Comparison of ENCODE assay signal across 8 mouse cellular contexts in the genomic region with DNA sequence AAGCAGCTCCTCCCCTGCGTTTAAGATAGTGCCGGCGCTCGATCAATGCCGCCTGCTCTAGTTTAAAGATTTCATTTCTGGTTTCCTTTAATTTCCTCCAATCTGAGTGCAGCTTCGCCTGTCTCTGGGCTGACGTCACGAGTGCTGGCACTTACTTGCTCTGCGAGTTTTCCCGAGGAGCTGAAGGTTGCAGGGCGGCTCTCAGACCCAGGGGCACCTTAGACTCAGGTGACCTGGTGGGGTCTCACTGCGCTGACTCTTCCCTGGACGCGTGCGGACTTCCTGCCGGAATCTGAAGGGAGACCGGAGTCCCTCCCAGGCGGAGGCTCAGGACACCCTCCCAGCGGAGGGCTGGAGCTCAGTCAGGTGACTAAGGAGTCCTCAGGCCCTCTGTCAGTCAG. TPM values are rescaled to one million over a fixed set of nuclear protein-coding genes. Genes with fewer than 3 reads are reported as not detected.
DNase-seq lines count a peak whose midpoint lies in the region; ATAC-seq and TF ChIP-seq lines count a peak whose summit lies in the region.

No protein-coding gene starts in this region.

- peak overlapping the region; percentile 71 to 72 for H3K4me3 ChIP-seq in ES-E14 (ENCODE audit: insufficient read depth in 1 of 2, low read depth in 1 of 2, low read length in 2 of 2, poor library complexity in 1 of 2, severe bottlenecking in 1 of 2)
- H3K4me3 ChIP-seq in hindbrain, embryonic 11.5 days (ENCODE audit: low read depth, low read length), result peak overlapping the region; percentile 43

- ATAC-seq in frontal cortex, adult (ENCODE audit: low TSS enrichment), result peak; percentile 89
- ATAC-seq in hindbrain, embryonic 11.5 days (ENCODE audit: low FRiP score), result peak; percentile 90

- peak overlapping the region; percentile 70 for H3K4me2 ChIP-seq in hindbrain, embryonic 11.5 days (replicated peaks; ENCODE audit: low read depth, low read length)

- peak; percentile 63 for DNase-seq in ES-E14 (ENCODE audit: low read depth, low spot score)
- peak; percentile 56 for DNase-seq in cerebellum, adult 8-10 months
- DNase-seq in hindbrain, embryonic 11.5 days (ENCODE audit: low spot score), result peak; percentile 71
- peak; percentile 74 to 75 for DNase-seq in layer of hippocampus, postnatal 14 days (ENCODE audit: low spot score in 2 of 2)
- DNase-seq in lung, postnatal 14 days, result peak; percentile 74
- DNase-seq in ovary, postnatal 36 days (ENCODE audit: low spot score), result peak; percentile 64
- peak; percentile 67 to 68 for DNase-seq in thymus, postnatal 36 days

- in situ Hi-C loops in ES-E14 (cut with MboI; ENCODE audit: low sequenced_read_pairs in 2 of 2, unreplicated experiment in 2 of 2), result no loop called here

- H3K4me1 ChIP-seq in ES-E14 (ENCODE audit: control insufficient read depth in 2 of 2, insufficient read depth in 2 of 2, low read length in 2 of 2, poor library complexity in 1 of 2), result no peaks in the 10 kb centered on the region
- no peaks in the 10 kb centered on the region for H3K4me1 ChIP-seq in hindbrain, embryonic 11.5 days (replicated peaks; ENCODE audit: control insufficient read depth, insufficient read depth, low read length)

- WGBS in hindbrain, embryonic 11.5 days, result 1% methylated on average over 19 of the region's 19 CpGs

- no peaks in the 10 kb centered on the region for H3K27me3 ChIP-seq in hindbrain, embryonic 11.5 days (ENCODE audit: control insufficient read depth, insufficient read depth, low read length)

- peak overlapping the region; percentile 66; the same call in 1 of the 2 replicates for H3K9ac ChIP-seq in ES-E14 (ENCODE audit: insufficient read depth, low read depth, low read length, poor library complexity, severe bottlenecking)
- peak overlapping the region; percentile 49 for H3K9ac ChIP-seq in hindbrain, embryonic 11.5 days (ENCODE audit: low read depth, low read length)

- no peaks in the 10 kb centered on the region for H3K9me3 ChIP-seq in ES-E14 (ENCODE audit: control insufficient read depth, insufficient read depth, low read depth, low read length)
- no peaks in the 10 kb centered on the region for H3K9me3 ChIP-seq in hindbrain, embryonic 11.5 days (ENCODE audit: control insufficient read depth, low read length)

- no peaks in the 10 kb centered on the region for H3K36me3 ChIP-seq in ES-E14 (ENCODE audit: control insufficient read depth, insufficient read depth, low read length, poor library complexity, severe bottlenecking)
- no peaks in the 10 kb centered on the region for H3K36me3 ChIP-seq in hindbrain, embryonic 11.5 days (ENCODE audit: control insufficient read depth, insufficient read depth, low read length)

- H3K27ac ChIP-seq in ES-E14 (ENCODE audit: insufficient read depth, low read depth, low read length, poor library complexity, severe bottlenecking), result no peak overlapping the region
- no peak overlapping the region for H3K27ac ChIP-seq in hindbrain, embryonic 11.5 days (ENCODE audit: low read depth, low read length)

TF ChIP-seq in ES-E14, 5 proteins besides CTCF, POLR2A, EP300 and RAD21:
- TF ChIP-seq ZNF384 (IDR thresholded peaks at IDR 0.05; ENCODE audit: low read depth, low read length) (no peak), HCFC1 (IDR thresholded peaks at IDR 0.05; ENCODE audit: borderline replicate concordance, insufficient read depth, low read length) (no peak), ZC3H11A (IDR thresholded peaks at IDR 0.05; ENCODE audit: borderline replicate concordance, low read depth, low read length) (no peak), MAFK (IDR thresholded peaks at IDR 0.05; ENCODE audit: insufficient read depth, low read depth, low read length) (no peak), CHD2 (IDR thresholded peaks at IDR 0.05; ENCODE audit: low read depth, low read length) (no peak)

RNA-seq across cellular contexts. Expression of a gene that starts 10.0 kb away (rescaled TPM):
- total RNA-seq in ES-E14 (2012; rRNA removed), result 5.4 and 5.9 TPM in 2 replicates
- 3.1 and 4.6 TPM in 2 replicates for polyA plus RNA-seq in hindbrain, embryonic 11.5 days (2014; fragmentation: Nextera tagmentation; extraction: Ambion mirVana)
- total RNA-seq in layer of hippocampus, postnatal 14 days (2021), result 10 to 100 TPM; 16.9 to 18.7 TPM

RNA-seq across cellular contexts. Expression of a gene that starts 41.7 kb away (rescaled TPM):
- 14.2 and 16.5 TPM in 2 replicates for total RNA-seq in ES-E14 (2012; rRNA removed)
- 3.1 and 3.6 TPM in 2 replicates for polyA plus RNA-seq in hindbrain, embryonic 11.5 days (2014; fragmentation: Nextera tagmentation; extraction: Ambion mirVana)
- 1 to 10 TPM; 6.5 to 8.9 TPM for total RNA-seq in layer of hippocampus, postnatal 14 days (2021)
